Mouse (Mus musculus) kidney, adult 2 months (tissue): ENCODE data around the gene Pip5k1b.

Source experiments
- CTCF ChIP-seq: fragments of 200-500 bp; conservative IDR thresholded peaks from 2 replicates; pipeline ENCODE4 v1.5.1; 2011; ENCODE audit warnings: low read depth, mild to moderate bottlenecking, control low read depth, low read length, moderate library complexity, mixed read lengths; ENCODE audit not compliant: insufficient read depth, insufficient read length
- POLR2A ChIP-seq: fragments of 200-500 bp; IDR thresholded peaks from one replicate; pipeline ENCODE4 v1.6.1; 2011; ENCODE audit warnings: low read depth, low read length, control low read depth

GRCm38 (mm10) chr19:24550016-24550415 lies 5.7 kb downstream of the Pip5k1b start:
- TF ChIP-seq CTCF (no peak), POLR2A (no peak)
